ENCODE assay signal across 30 mouse cellular contexts in genomic region chr12:34550268-34550667, GRCm38 (mm10).
DNase-seq lines count a peak whose midpoint lies in the region; ATAC-seq and TF ChIP-seq lines count a peak whose summit lies in the region.
"Had no signal": no experiment of that assay in that cellular context is flagged by ENCODE, and none has a peak within 500 bp of the region (broad histone marks: within the 10 kb centered on the region; RNA-seq: fewer than 3 reads in every experiment).

No protein-coding gene starts in this region.

- no peaks in the 10 kb centered on the region for H3K36me3 ChIP-seq in hindbrain, embryonic 14.5 days (replicated peaks; ENCODE audit: control insufficient read depth, insufficient read depth)
- no peaks in the 10 kb centered on the region for H3K36me3 ChIP-seq in hindbrain, embryonic 13.5 days
- H3K36me3 ChIP-seq in midbrain, postnatal 0 days (ENCODE audit: insufficient read depth, low read length), result no peaks in the 10 kb centered on the region
- no peaks in the 10 kb centered on the region for H3K36me3 ChIP-seq in midbrain, embryonic 16.5 days (ENCODE audit: control insufficient read depth, insufficient read depth, low read length)
- H3K36me3 ChIP-seq in forebrain, embryonic 16.5 days (ENCODE audit: control insufficient read depth, insufficient read depth), result no peaks in the 10 kb centered on the region
- no peaks in the 10 kb centered on the region for H3K36me3 ChIP-seq in kidney, embryonic 14.5 days (ENCODE audit: control insufficient read depth, insufficient read depth, low read length)
- H3K36me3 ChIP-seq: heart, embryonic 10.5 days; heart, embryonic 15.5 days; hindbrain, embryonic 12.5 days; limb, embryonic 13.5 days; lung, embryonic 15.5 days had no signal

- WGBS in hindbrain, embryonic 14.5 days, result 63% methylated on average over 9 of the region's 9 CpGs
- WGBS in hindbrain, embryonic 13.5 days, result 64% methylated on average over 9 of the region's 9 CpGs
- WGBS in midbrain, postnatal 0 days, result 67% methylated on average over 9 of the region's 9 CpGs
- 72% methylated on average over 9 of the region's 9 CpGs for WGBS in midbrain, embryonic 16.5 days
- WGBS in forebrain, embryonic 16.5 days, result 29% methylated on average over 9 of the region's 9 CpGs
- 71% methylated on average over 9 of the region's 9 CpGs for WGBS in kidney, embryonic 14.5 days

- H3K9ac ChIP-seq in hindbrain, embryonic 14.5 days, result no peak overlapping the region
- H3K9ac ChIP-seq in hindbrain, embryonic 13.5 days, result no peak overlapping the region
- H3K9ac ChIP-seq in midbrain, postnatal 0 days (replicated peaks; ENCODE audit: low read length, poor library complexity, severe bottlenecking), result no peak overlapping the region
- H3K9ac ChIP-seq in midbrain, embryonic 16.5 days (ENCODE audit: low read depth, low read length), result no peak overlapping the region
- no peak overlapping the region for H3K9ac ChIP-seq in forebrain, embryonic 16.5 days (replicated peaks; ENCODE audit: low read depth, low read length)
- no peak overlapping the region for H3K9ac ChIP-seq in kidney, embryonic 14.5 days (ENCODE audit: low read depth, low read length)
- H3K9ac ChIP-seq: heart, embryonic 15.5 days; hindbrain, embryonic 12.5 days; limb, embryonic 13.5 days; lung, embryonic 15.5 days had no signal

- H3K9me3 ChIP-seq in hindbrain, embryonic 14.5 days (ENCODE audit: control insufficient read depth, low read length), result no peaks in the 10 kb centered on the region
- no peaks in the 10 kb centered on the region for H3K9me3 ChIP-seq in hindbrain, embryonic 13.5 days
- H3K9me3 ChIP-seq in midbrain, postnatal 0 days (ENCODE audit: low read length), result no peaks in the 10 kb centered on the region
- no peaks in the 10 kb centered on the region for H3K9me3 ChIP-seq in midbrain, embryonic 16.5 days (replicated peaks; ENCODE audit: control insufficient read depth, low read length, poor library complexity, severe bottlenecking)
- no peaks in the 10 kb centered on the region for H3K9me3 ChIP-seq in forebrain, embryonic 16.5 days (ENCODE audit: control insufficient read depth, low read length)
- H3K9me3 ChIP-seq in kidney, embryonic 14.5 days (ENCODE audit: control insufficient read depth, low read length), result no peaks in the 10 kb centered on the region
- H3K9me3 ChIP-seq: heart, embryonic 10.5 days; heart, embryonic 15.5 days; hindbrain, embryonic 12.5 days; limb, embryonic 13.5 days; lung, embryonic 15.5 days had no signal

- DNase-seq in hindbrain, embryonic 14.5 days (ENCODE audit: low spot score), result no peak
- peak; percentile 20 for DNase-seq in midbrain, postnatal 0 days (ENCODE audit: low spot score)
- DNase-seq in brain, adult 2 months (ENCODE audit: low read depth, low spot score), result peak; percentile 70
- DNase-seq in gastrocnemius, postnatal 10 days, result no peak
- DNase-seq: adrenal gland, adult 2 months; adrenal gland, postnatal 36 days; B cell, adult 2 months; cerebellum, adult 8-10 months; cerebellum, postnatal 25 days; gastrocnemius, postnatal 14 days; kidney, adult 18-20 months; kidney, postnatal 36 days; lung, postnatal 36 days; right cerebral cortex, postnatal 14 days; spleen, adult 18-20 months; thymus, postnatal 14 days had no signal

- no peaks in the 10 kb centered on the region for H3K4me1 ChIP-seq in hindbrain, embryonic 14.5 days (replicated peaks; ENCODE audit: control insufficient read depth, insufficient read depth, low read length)
- no peaks in the 10 kb centered on the region; the same call in 1 of the 2 replicates for H3K4me1 ChIP-seq in hindbrain, embryonic 13.5 days (replicated peaks)
- no peaks in the 10 kb centered on the region for H3K4me1 ChIP-seq in midbrain, postnatal 0 days (ENCODE audit: insufficient read depth, low read length)
- 0 out of 2 replicates have a peak, but pooled peaks cover 3% of the 10 kb centered on the region for H3K4me1 ChIP-seq in midbrain, embryonic 16.5 days (ENCODE audit: control insufficient read depth, insufficient read depth, low read length)
- peaks cover 3% of the 10 kb centered on the region; the same call in 1 of the 2 replicates for H3K4me1 ChIP-seq in forebrain, embryonic 16.5 days (replicated peaks; ENCODE audit: control insufficient read depth, insufficient read depth, low read length)
- no peaks in the 10 kb centered on the region for H3K4me1 ChIP-seq in kidney, embryonic 14.5 days (ENCODE audit: control insufficient read depth, insufficient read depth, low read length)
- H3K4me1 ChIP-seq: heart, embryonic 10.5 days; heart, embryonic 15.5 days; hindbrain, embryonic 12.5 days; limb, embryonic 13.5 days had no signal

- TF ChIP-seq CTCF in midbrain, postnatal 0 days (IDR thresholded peaks at IDR 0.05), result no peak

- H3K27me3 ChIP-seq in hindbrain, embryonic 14.5 days (ENCODE audit: control insufficient read depth, insufficient read depth, low read length), result no peaks in the 10 kb centered on the region
- no peaks in the 10 kb centered on the region for H3K27me3 ChIP-seq in hindbrain, embryonic 13.5 days
- H3K27me3 ChIP-seq in midbrain, postnatal 0 days (ENCODE audit: insufficient read depth, low read length), result no peaks in the 10 kb centered on the region
- no peaks in the 10 kb centered on the region for H3K27me3 ChIP-seq in midbrain, embryonic 16.5 days (ENCODE audit: control insufficient read depth, insufficient read depth, low read depth, low read length)
- H3K27me3 ChIP-seq in forebrain, embryonic 16.5 days (replicated peaks; ENCODE audit: control insufficient read depth, insufficient read depth, low read length), result no peaks in the 10 kb centered on the region
- H3K27me3 ChIP-seq in kidney, embryonic 14.5 days (ENCODE audit: control insufficient read depth, insufficient read depth, low read length), result no peaks in the 10 kb centered on the region
- H3K27me3 ChIP-seq: heart, embryonic 15.5 days; hindbrain, embryonic 12.5 days; limb, embryonic 13.5 days; lung, embryonic 15.5 days had no signal

- no peak overlapping the region; the same call in 1 of the 2 replicates for H3K27ac ChIP-seq in hindbrain, embryonic 14.5 days
- H3K27ac ChIP-seq in hindbrain, embryonic 13.5 days, result no peak overlapping the region
- H3K27ac ChIP-seq in midbrain, postnatal 0 days (ENCODE audit: low read depth, low read length), result no peak overlapping the region
- H3K27ac ChIP-seq in midbrain, embryonic 16.5 days (ENCODE audit: low read length), result no peak overlapping the region
- no peak overlapping the region for H3K27ac ChIP-seq in forebrain, embryonic 16.5 days (ENCODE audit: low read length)
- no peak overlapping the region for H3K27ac ChIP-seq in kidney, embryonic 14.5 days (ENCODE audit: low read depth, low read length)
- H3K27ac ChIP-seq: heart, embryonic 10.5 days; heart, embryonic 15.5 days; hindbrain, embryonic 12.5 days; left cerebral cortex, adult 2 months; limb, embryonic 13.5 days; lung, embryonic 15.5 days had no signal

- peak; percentile 31; the same call in 1 of the 2 replicates for ATAC-seq in hindbrain, embryonic 14.5 days (ENCODE audit: low FRiP score)
- ATAC-seq in hindbrain, embryonic 13.5 days (ENCODE audit: low FRiP score), result no peak
- ATAC-seq in midbrain, postnatal 0 days (ENCODE audit: low FRiP score), result no peak
- ATAC-seq in midbrain, embryonic 16.5 days, result no peak
- peak; percentile 65 for ATAC-seq in forebrain, embryonic 16.5 days
- no peak for ATAC-seq in kidney, embryonic 14.5 days (ENCODE audit: low FRiP score, low TSS enrichment)
- ATAC-seq: activated CD4-positive, CD25-positive, alpha-beta regulatory T cell, adult 4 months; inflammation-experienced regulatory T-cells, adult 6 months had no signal

- no peak overlapping the region for H3K4me3 ChIP-seq in hindbrain, embryonic 14.5 days (replicated peaks; ENCODE audit: low read length)
- no peak overlapping the region for H3K4me3 ChIP-seq in hindbrain, embryonic 13.5 days
- H3K4me3 ChIP-seq in midbrain, postnatal 0 days (ENCODE audit: low read depth, low read length), result no peak overlapping the region
- no peak overlapping the region for H3K4me3 ChIP-seq in midbrain, embryonic 16.5 days (ENCODE audit: low read depth, low read length)
- H3K4me3 ChIP-seq in forebrain, embryonic 16.5 days (replicated peaks; ENCODE audit: low read length), result no peak overlapping the region
- H3K4me3 ChIP-seq in kidney, embryonic 14.5 days (ENCODE audit: low read length), result no peak overlapping the region
- H3K4me3 ChIP-seq: heart, embryonic 10.5 days; heart, embryonic 15.5 days; hindbrain, embryonic 12.5 days; left cerebral cortex, adult 2 months; limb, embryonic 13.5 days; lung, embryonic 15.5 days had no signal

- H3K4me2 ChIP-seq in hindbrain, embryonic 14.5 days (replicated peaks), result no peak overlapping the region
- H3K4me2 ChIP-seq in hindbrain, embryonic 13.5 days, result no peak overlapping the region
- H3K4me2 ChIP-seq in midbrain, postnatal 0 days (ENCODE audit: low read depth, low read length, poor library complexity, severe bottlenecking), result no peak overlapping the region
- no peak overlapping the region for H3K4me2 ChIP-seq in midbrain, embryonic 16.5 days (ENCODE audit: low read length)
- H3K4me2 ChIP-seq in forebrain, embryonic 16.5 days (ENCODE audit: low read length), result no peak overlapping the region
- no peak overlapping the region for H3K4me2 ChIP-seq in kidney, embryonic 14.5 days (replicated peaks; ENCODE audit: low read depth, low read length)
- H3K4me2 ChIP-seq: heart, embryonic 15.5 days; hindbrain, embryonic 12.5 days; limb, embryonic 13.5 days; liver, embryonic 11.5 days; lung, embryonic 15.5 days; midbrain, embryonic 11.5 days had no signal

Comparison
In these comparisons a context has a peak if more than half of its experiments do, and no peak if none do; other contexts are left out.
1. ATAC-seq: peak in hindbrain, embryonic 14.5 days (single experiment) and forebrain, embryonic 16.5 days (single experiment); none in hindbrain, embryonic 13.5 days (single experiment), midbrain, postnatal 0 days (single experiment), midbrain, embryonic 16.5 days (single experiment) and kidney, embryonic 14.5 days (single experiment).
2. DNase-seq: peak in midbrain, postnatal 0 days (single experiment) and brain, adult 2 months (single experiment); none in hindbrain, embryonic 14.5 days (single experiment) and gastrocnemius, postnatal 10 days (single experiment).